Mouse (Mus musculus) lung, adult 2 months (tissue): ENCODE measurements around the gene Lpcat2.

Experiments
- CTCF ChIP-seq: fragments of 200-500 bp; IDR thresholded peaks from 2 replicates; pipeline ENCODE4 v1.5.1; 2011; ENCODE audit warnings: mild to moderate bottlenecking, low read length, control low read depth; ENCODE audit not compliant: insufficient read depth
- POLR2A ChIP-seq: fragments of 200-500 bp; IDR thresholded peaks from 2 replicates; pipeline ENCODE4 v1.6.1; 2011; ENCODE audit warnings: low read depth, mild to moderate bottlenecking, control low read depth, low read length, borderline replicate concordance; ENCODE audit errors: extremely low read depth

DNA sequence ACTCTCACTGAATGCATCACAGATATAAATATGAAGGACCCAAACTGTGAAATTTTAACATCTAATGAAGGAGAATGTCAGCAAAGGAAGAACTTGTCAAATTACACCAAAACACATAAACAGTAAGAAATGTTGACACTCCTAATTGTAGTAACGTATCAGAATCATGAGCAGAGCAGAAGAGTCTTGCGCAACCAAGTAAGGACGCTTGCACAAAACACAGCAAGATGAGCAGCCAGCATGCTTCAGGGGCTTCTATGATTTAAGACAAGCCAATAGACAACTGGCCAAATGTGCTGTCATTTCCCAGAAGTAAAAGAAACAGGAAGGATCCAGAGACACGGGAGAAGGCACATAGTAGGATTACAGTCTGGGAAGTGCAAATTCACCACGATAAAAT lies 98.9 kb downstream of the Lpcat2 start:
- TF ChIP-seq POLR2A: no peak
- no peak for TF ChIP-seq CTCF
